Mouse (Mus musculus) E14TG2a.4 (cell line): Measurements from ENCODE around the gene Prr29.

Experiments used
- CTCF ChIP-seq: conservative IDR thresholded peaks from 2 replicates; pipeline ENCODE4 v1.5.1; 2014; ENCODE audit warnings: low read length
- NANOG ChIP-seq: IDR thresholded peaks from 2 replicates; pipeline ENCODE4 v1.6.1; 2014; ENCODE audit warnings: borderline replicate concordance, low read length, mixed read lengths
- POU5F1 ChIP-seq: IDR thresholded peaks from 2 replicates; pipeline ENCODE4 v1.6.1; 2014; ENCODE audit warnings: low read length, borderline replicate concordance

GRCm38 (mm10) chr11:106338029-106338428 lies 27.2 kb upstream of the Prr29 start:
- TF ChIP-seq CTCF = no peak
- no peak for TF ChIP-seq POU5F1
- no peak for TF ChIP-seq NANOG
